Mouse (Mus musculus): ENCODE measurements around the gene Nat10. TPM values are rescaled to one million over a fixed set of nuclear protein-coding genes. Genes with fewer than 3 reads are reported as not detected.
A peak's percentile ranks its signal among the peaks of the same experiment; 100 is the strongest.

Nat10 gene
- polyA plus RNA-seq, 1 experiment from 2014 or later = 22.7 TPM

GRCm38 (mm10) chr2:103795843-103796210 is 34.8 kb upstream of the Nat10 start:
- no peaks in the 10 kb centered on the region for H3K27me3 ChIP-seq (ENCODE audit: control insufficient read depth, insufficient read depth, low read length)
- peak overlapping the region; percentile 100 for H3K27ac ChIP-seq (ENCODE audit: low read depth, low read length)
- WGBS = 0% methylated on average over 11 of the region's 11 CpGs
- no peaks in the 10 kb centered on the region for H3K9me3 ChIP-seq (ENCODE audit: control insufficient read depth, low read length)
- ATAC-seq (ENCODE audit: low FRiP score) (peak; percentile 74), DNase-seq (ENCODE audit: low spot score) (peak; percentile 84)
- peak overlapping the region; percentile 39 for H3K4me2 ChIP-seq (replicated peaks; ENCODE audit: low read depth, low read length)
- no peaks in the 10 kb centered on the region for H3K4me1 ChIP-seq (replicated peaks; ENCODE audit: control insufficient read depth, insufficient read depth, low read length)
- H3K36me3 ChIP-seq (ENCODE audit: control insufficient read depth, insufficient read depth, low read length) = peaks cover 3% of the 10 kb centered on the region; the same call in 1 of the 2 replicates
- H3K9ac ChIP-seq (ENCODE audit: low read depth, low read length) = peak overlapping the region; percentile 98
- peak overlapping the region; percentile 88 for H3K4me3 ChIP-seq (ENCODE audit: low read depth, low read length)

GRCm38 (mm10) chr2:103792009-103792408 is 30.9 kb upstream of the Nat10 start:
- Histone ChIP-seq H3K9me3 (ENCODE audit: control insufficient read depth, low read length) (no peaks in the 10 kb centered on the region), H3K4me1 (replicated peaks; ENCODE audit: control insufficient read depth, insufficient read depth, low read length) (no peaks in the 10 kb centered on the region), H3K36me3 (ENCODE audit: control insufficient read depth, insufficient read depth, low read length) (peaks cover 5% of the 10 kb centered on the region; the same call in 1 of the 2 replicates), H3K9ac (ENCODE audit: low read depth, low read length) (no peak overlapping the region), H3K27me3 (ENCODE audit: control insufficient read depth, insufficient read depth, low read length) (no peaks in the 10 kb centered on the region), H3K4me3 (ENCODE audit: low read depth, low read length) (no peak overlapping the region), H3K27ac (ENCODE audit: low read depth, low read length) (no peak overlapping the region), H3K4me2 (replicated peaks; ENCODE audit: low read depth, low read length) (no peak overlapping the region)
- 96% methylated on average over 1 of the region's 1 CpGs for WGBS
- ATAC-seq (ENCODE audit: low FRiP score) (no peak), DNase-seq (ENCODE audit: low spot score) (no peak)

- Histone ChIP-seq H3K27me3 (ENCODE audit: control insufficient read depth, insufficient read depth, low read length) (no peaks in the 10 kb centered on the region), H3K4me1 (replicated peaks; ENCODE audit: control insufficient read depth, insufficient read depth, low read length) (no peaks in the 10 kb centered on the region), H3K9me3 (ENCODE audit: control insufficient read depth, low read length) (no peaks in the 10 kb centered on the region), H3K4me3 (ENCODE audit: low read depth, low read length) (no peak overlapping the region), H3K4me2 (replicated peaks; ENCODE audit: low read depth, low read length) (no peak overlapping the region), H3K9ac (ENCODE audit: low read depth, low read length) (no peak overlapping the region), H3K36me3 (ENCODE audit: control insufficient read depth, insufficient read depth, low read length) (peaks cover under 1% of the 10 kb centered on the region; the same call in 1 of the 2 replicates), H3K27ac (ENCODE audit: low read depth, low read length) (no peak overlapping the region)
- 94% methylated on average over 1 of the region's 1 CpGs for WGBS
- ATAC-seq (ENCODE audit: low FRiP score) = no peak
- no peak for DNase-seq (ENCODE audit: low spot score)
Observed at GRCm38 (mm10) chr2:103785735-103786134, 24.7 kb upstream of the Nat10 start.

- Histone ChIP-seq H3K4me1 (replicated peaks; ENCODE audit: control insufficient read depth, insufficient read depth, low read length) (no peaks in the 10 kb centered on the region), H3K9me3 (ENCODE audit: control insufficient read depth, low read length) (no peaks in the 10 kb centered on the region), H3K4me3 (ENCODE audit: low read depth, low read length) (no peak overlapping the region), H3K9ac (ENCODE audit: low read depth, low read length) (no peak overlapping the region), H3K27me3 (ENCODE audit: control insufficient read depth, insufficient read depth, low read length) (no peaks in the 10 kb centered on the region), H3K36me3 (ENCODE audit: control insufficient read depth, insufficient read depth, low read length) (peaks cover 3% of the 10 kb centered on the region; the same call in 1 of the 2 replicates), H3K27ac (ENCODE audit: low read depth, low read length) (no peak overlapping the region), H3K4me2 (replicated peaks; ENCODE audit: low read depth, low read length) (no peak overlapping the region)
- WGBS = 92% methylated on average over 4 of the region's 4 CpGs
- DNase-seq (ENCODE audit: low spot score) (no peak), ATAC-seq (ENCODE audit: low FRiP score) (no peak)
Observed at GRCm38 (mm10) chr2:103784621-103785020, 23.6 kb upstream of the Nat10 start.

- Histone ChIP-seq H3K27me3 (ENCODE audit: control insufficient read depth, insufficient read depth, low read length) (no peaks in the 10 kb centered on the region), H3K36me3 (ENCODE audit: control insufficient read depth, insufficient read depth, low read length) (peaks cover 4% of the 10 kb centered on the region; the same call in 1 of the 2 replicates), H3K4me1 (replicated peaks; ENCODE audit: control insufficient read depth, insufficient read depth, low read length) (no peaks in the 10 kb centered on the region), H3K27ac (ENCODE audit: low read depth, low read length) (no peak overlapping the region), H3K4me3 (ENCODE audit: low read depth, low read length) (no peak overlapping the region), H3K4me2 (replicated peaks; ENCODE audit: low read depth, low read length) (no peak overlapping the region), H3K9ac (ENCODE audit: low read depth, low read length) (no peak overlapping the region), H3K9me3 (ENCODE audit: control insufficient read depth, low read length) (no peaks in the 10 kb centered on the region)
- no peak for ATAC-seq (ENCODE audit: low FRiP score)
- DNase-seq (ENCODE audit: low spot score) = no peak
- WGBS = 53% methylated on average over 1 of the region's 1 CpGs
Observed at GRCm38 (mm10) chr2:103762492-103762891, 1.4 kb upstream of the Nat10 start.

- no peak for DNase-seq (ENCODE audit: low spot score)
- H3K4me1 ChIP-seq (replicated peaks; ENCODE audit: control insufficient read depth, insufficient read depth, low read length) = no peaks in the 10 kb centered on the region
Observed at GRCm38 (mm10) chr2:103761993-103762392, 923 bp upstream of the Nat10 start.

GRCm38 (mm10) chr2:103760421-103760820 is 649 bp downstream of the Nat10 start:
- Histone ChIP-seq H3K9ac (ENCODE audit: low read depth, low read length) (peak overlapping the region; percentile 57), H3K27me3 (ENCODE audit: control insufficient read depth, insufficient read depth, low read length) (no peaks in the 10 kb centered on the region), H3K36me3 (ENCODE audit: control insufficient read depth, insufficient read depth, low read length) (no peaks in the 10 kb centered on the region), H3K4me3 (ENCODE audit: low read depth, low read length) (peak overlapping the region; percentile 62), H3K4me2 (replicated peaks; ENCODE audit: low read depth, low read length) (peak overlapping the region; percentile 85), H3K27ac (ENCODE audit: low read depth, low read length) (peak overlapping the region; percentile 48; the same call in 1 of the 2 replicates), H3K4me1 (replicated peaks; ENCODE audit: control insufficient read depth, insufficient read depth, low read length) (no peaks in the 10 kb centered on the region), H3K9me3 (ENCODE audit: control insufficient read depth, low read length) (no peaks in the 10 kb centered on the region)
- DNase-seq (ENCODE audit: low spot score) (peak; percentile 33), ATAC-seq (ENCODE audit: low FRiP score) (no peak; the same call in 1 of the 2 replicates)
- 1% methylated on average over 12 of the region's 12 CpGs for WGBS

More at GRCm38 (mm10) chr2:103761993-103762392, 923 bp upstream of the Nat10 start:
- ATAC-seq (ENCODE audit: low FRiP score) = no peak
- Histone ChIP-seq H3K27me3 (ENCODE audit: control insufficient read depth, insufficient read depth, low read length) (no peaks in the 10 kb centered on the region), H3K27ac (ENCODE audit: low read depth, low read length) (no peak overlapping the region), H3K4me3 (ENCODE audit: low read depth, low read length) (peak overlapping the region; percentile 62; the same call in 1 of the 2 replicates), H3K36me3 (ENCODE audit: control insufficient read depth, insufficient read depth, low read length) (peaks cover 4% of the 10 kb centered on the region; the same call in 1 of the 2 replicates), H3K9me3 (ENCODE audit: control insufficient read depth, low read length) (no peaks in the 10 kb centered on the region), H3K4me2 (replicated peaks; ENCODE audit: low read depth, low read length) (peak overlapping the region; percentile 85; the same call in 1 of the 2 replicates), H3K9ac (ENCODE audit: low read depth, low read length) (no peak overlapping the region)
- 44% methylated on average over 4 of the region's 4 CpGs for WGBS

GRCm38 (mm10) chr2:103755458-103756085 is 5.5 kb downstream of the Nat10 start:
- H3K9ac ChIP-seq (ENCODE audit: low read depth, low read length) = no peak overlapping the region
- no peaks in the 10 kb centered on the region for H3K9me3 ChIP-seq (ENCODE audit: control insufficient read depth, low read length)
- no peaks in the 10 kb centered on the region for H3K27me3 ChIP-seq (ENCODE audit: control insufficient read depth, insufficient read depth, low read length)
- no peak for DNase-seq (ENCODE audit: low spot score)
- WGBS = 91% methylated on average over 9 of the region's 9 CpGs
- no peak overlapping the region for H3K4me3 ChIP-seq (ENCODE audit: low read depth, low read length)
- no peak overlapping the region for H3K27ac ChIP-seq (ENCODE audit: low read depth, low read length)
- no peak overlapping the region for H3K4me2 ChIP-seq (replicated peaks; ENCODE audit: low read depth, low read length)
- H3K36me3 ChIP-seq (ENCODE audit: control insufficient read depth, insufficient read depth, low read length) = peaks cover 4% of the 10 kb centered on the region; the same call in 1 of the 2 replicates
- H3K4me1 ChIP-seq (replicated peaks; ENCODE audit: control insufficient read depth, insufficient read depth, low read length) = no peaks in the 10 kb centered on the region
- ATAC-seq (ENCODE audit: low FRiP score) = no peak

GRCm38 (mm10) chr2:103754614-103755013 is 6.5 kb downstream of the Nat10 start:
- no peak overlapping the region for H3K4me2 ChIP-seq (replicated peaks; ENCODE audit: low read depth, low read length)
- H3K27me3 ChIP-seq (ENCODE audit: control insufficient read depth, insufficient read depth, low read length) = no peaks in the 10 kb centered on the region
- no peak for DNase-seq (ENCODE audit: low spot score)
- no peaks in the 10 kb centered on the region for H3K9me3 ChIP-seq (ENCODE audit: control insufficient read depth, low read length)
- WGBS = 89% methylated on average over 3 of the region's 3 CpGs
- no peak overlapping the region for H3K9ac ChIP-seq (ENCODE audit: low read depth, low read length)
- no peak for ATAC-seq (ENCODE audit: low FRiP score)
- H3K36me3 ChIP-seq (ENCODE audit: control insufficient read depth, insufficient read depth, low read length) = peaks cover 4% of the 10 kb centered on the region; the same call in 1 of the 2 replicates
- H3K27ac ChIP-seq (ENCODE audit: low read depth, low read length) = no peak overlapping the region
- H3K4me3 ChIP-seq (ENCODE audit: low read depth, low read length) = no peak overlapping the region
- no peaks in the 10 kb centered on the region for H3K4me1 ChIP-seq (replicated peaks; ENCODE audit: control insufficient read depth, insufficient read depth, low read length)
